Mouse (Mus musculus) bone marrow, adult 2 months (tissue): ENCODE results near the gene Rpl21. TPM values are rescaled to one million over a fixed set of nuclear protein-coding genes. Genes with fewer than 3 reads are reported as not detected.
A peak's percentile ranks its signal among the peaks of the same experiment; 100 is the strongest.

ENCODE experiments used
- H3K27ac ChIP-seq: fragments of 200-500 bp; 2 replicates; pipeline ENCODE4 v1.5.1; 2012; ENCODE audit warnings: low read depth, mild to moderate bottlenecking, control low read depth, inconsistent platforms, low read length; ENCODE audit not compliant: control insufficient read depth, poor library complexity, insufficient read depth
- H3K4me1 ChIP-seq: fragments of 200-500 bp; 2 replicates; pipeline ENCODE4 v1.6.1; 2011; ENCODE audit warnings: low read length; ENCODE audit not compliant: control insufficient read depth, insufficient read depth
- H3K4me3 ChIP-seq: fragments of 200-500 bp; replicated peaks from 2 replicates; pipeline ENCODE3; 2011; ENCODE audit warnings: mild to moderate bottlenecking, low read depth, low read length, control low read depth; ENCODE audit not compliant: control insufficient read depth
- CTCF ChIP-seq: fragments of 200-500 bp; IDR thresholded peaks from 2 replicates; pipeline ENCODE4 v1.5.1; 2011; ENCODE audit warnings: low read length, control low read depth; ENCODE audit not compliant: control insufficient read depth, insufficient read depth
- POLR2A ChIP-seq: fragments of 200-500 bp; IDR thresholded peaks from 2 replicates; pipeline ENCODE4 v1.6.1; 2011; ENCODE audit warnings: low read depth, mild to moderate bottlenecking, control low read depth, low read length, borderline replicate concordance; ENCODE audit not compliant: control insufficient read depth
- WGBS: fragments of 180-500 bp; shearing (Covaris S2); methylation state at CpG from one replicate; pipeline ENCODE4 v1.1.7; 2018; 5-methylcytosine and 5-hydroxymethylcytosine counted together
- polyA plus RNA-seq: library from polyadenylated mRNA; stranded (reverse); fragments of >200 nt; gene quantifications from 2 replicates; pipeline ENCODE4 v1.2.4, GENCODE M21; 2011; ENCODE audit warnings: low replicate concordance; ENCODE audit not compliant: missing spikeins, insufficient read depth, insufficient read length

Rpl21 gene
- polyA plus RNA-seq, 1 experiment = 107 TPM

DNA sequence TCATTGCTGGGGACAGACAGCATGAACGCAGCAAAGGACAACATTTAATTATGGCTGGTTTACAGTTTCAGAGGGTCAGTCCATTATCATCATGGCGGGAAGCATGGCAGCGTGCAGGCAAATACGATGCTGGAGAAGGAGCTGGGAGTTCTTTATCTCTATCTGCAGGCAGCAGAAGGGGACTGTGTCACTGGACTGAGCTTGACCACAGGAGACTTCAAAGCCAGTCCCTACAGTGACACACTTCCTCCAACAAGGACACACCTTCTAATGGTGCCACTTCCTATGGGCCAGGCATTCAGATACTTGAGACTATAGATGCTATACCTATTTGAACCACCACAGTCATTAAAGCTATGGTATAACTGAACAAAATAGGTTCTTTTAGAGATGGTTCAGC is 17.3 kb upstream of the Rpl21 start:
- 77% methylated on average over 4 of the region's 4 CpGs for WGBS

GRCm38 (mm10) chr5:146817583-146817982 is 15.1 kb upstream of the Rpl21 start:
- Histone ChIP-seq H3K4me3 (no peak overlapping the region), H3K4me1 (peaks cover 2% of the 10 kb centered on the region), H3K27ac (no peak overlapping the region)
- WGBS = 90% methylated on average over 8 of the region's 8 CpGs
- TF ChIP-seq POLR2A = no peak
- no peak for TF ChIP-seq CTCF

More for the DNA sequence above, 17.3 kb upstream of the Rpl21 start:
- Histone ChIP-seq H3K27ac (no peak overlapping the region), H3K4me3 (no peak overlapping the region), H3K4me1 (peaks cover 2% of the 10 kb centered on the region)
- TF ChIP-seq POLR2A = no peak
- TF ChIP-seq CTCF = no peak

- Histone ChIP-seq H3K27ac (no peak overlapping the region), H3K4me1 (peaks cover 2% of the 10 kb centered on the region), H3K4me3 (no peak overlapping the region)
- WGBS = 49% methylated on average over 8 of the region's 8 CpGs
- TF ChIP-seq POLR2A = no peak
- TF ChIP-seq CTCF = no peak
These were observed 13.6 kb upstream of the Rpl21 start for GRCm38 (mm10) chr5:146818906-146819623.

- Histone ChIP-seq H3K27ac (no peak overlapping the region), H3K4me1 (peaks cover 2% of the 10 kb centered on the region), H3K4me3 (no peak overlapping the region)
- no peak for TF ChIP-seq POLR2A
- no peak for TF ChIP-seq CTCF
- WGBS = 88% methylated on average over 5 of the region's 5 CpGs
These were observed 9.7 kb upstream of the Rpl21 start for GRCm38 (mm10) chr5:146823005-146823404.

DNA sequence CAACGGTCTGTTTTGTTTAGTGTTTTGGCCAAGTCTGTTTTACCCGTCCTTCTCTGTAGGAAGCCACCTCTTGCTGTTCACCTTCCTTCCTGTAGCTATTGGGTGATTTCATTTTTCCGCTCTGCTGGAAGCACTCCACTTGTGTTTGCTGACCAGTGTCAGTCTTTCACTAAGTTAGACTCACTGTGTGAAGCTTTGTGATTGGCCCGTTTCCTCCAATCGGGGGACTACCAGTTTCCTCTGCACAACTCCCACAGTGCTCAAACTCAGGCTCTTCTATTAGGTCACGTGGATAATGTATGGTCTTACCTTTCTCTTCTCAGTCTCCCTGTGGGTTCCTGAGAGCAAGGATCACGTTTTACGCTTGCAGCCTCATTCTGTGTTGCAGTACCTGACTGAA is 3.2 kb upstream of the Rpl21 start:
- H3K27ac ChIP-seq = peak overlapping the region; percentile 26; the same call in 1 of the 2 replicates
- WGBS = under 1% methylated on average over 8 of the region's 8 CpGs
- no peaks in the 10 kb centered on the region; the same call in 1 of the 2 replicates for H3K4me1 ChIP-seq
- peak overlapping the region; percentile 46 for H3K4me3 ChIP-seq
- TF ChIP-seq CTCF (no peak), POLR2A (no peak)

DNA sequence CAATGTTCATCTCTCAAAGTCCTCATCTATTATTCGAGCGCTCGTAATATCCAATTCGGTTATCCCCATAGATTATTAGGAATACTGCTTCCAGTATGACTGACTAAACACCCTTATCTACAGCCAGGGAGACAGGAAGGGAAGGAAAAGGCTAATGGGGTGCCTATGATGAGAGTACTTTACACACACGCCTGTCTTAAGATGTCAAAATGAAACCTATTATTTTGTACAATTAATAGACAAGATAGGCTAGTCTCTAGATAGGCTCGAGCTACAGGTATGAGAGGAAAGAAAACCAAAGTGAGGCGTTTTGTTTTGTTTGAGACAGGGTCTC is 288 bp upstream of the Rpl21 start:
- WGBS = 52% methylated on average over 7 of the region's 7 CpGs
- peak overlapping the region; percentile 97 for H3K27ac ChIP-seq
- H3K4me3 ChIP-seq = peak overlapping the region; percentile 100
- no peak for TF ChIP-seq CTCF
- TF ChIP-seq POLR2A = no peak
- no peaks in the 10 kb centered on the region; the same call in 1 of the 2 replicates for H3K4me1 ChIP-seq

DNA sequence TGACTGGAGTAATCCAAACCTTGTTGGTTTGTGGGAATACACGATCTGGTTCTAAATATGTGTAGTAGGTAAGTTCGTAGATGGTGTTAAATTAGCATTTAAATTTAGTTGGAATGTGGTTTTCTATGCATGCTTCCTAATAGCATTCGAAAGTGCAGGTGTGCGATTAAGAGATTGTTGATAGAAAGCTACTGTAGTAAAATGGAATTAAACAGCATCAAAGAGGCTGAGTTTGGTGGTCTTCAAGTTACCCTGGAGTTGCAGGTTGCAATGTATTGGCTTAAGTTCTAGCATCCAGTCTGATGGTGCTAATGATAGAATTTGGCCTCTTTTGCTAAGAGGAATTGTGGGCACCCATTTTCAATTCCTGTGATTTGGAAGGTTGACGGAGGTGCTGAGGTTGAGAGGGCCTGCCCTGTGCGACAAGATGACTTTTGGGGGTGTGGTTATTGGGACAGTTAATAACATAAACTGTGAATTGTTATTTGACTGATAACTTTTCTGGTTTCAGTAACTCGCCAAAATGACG is 1.0 kb downstream of the Rpl21 start:
- TF ChIP-seq CTCF (no peak), POLR2A (no peak)
- WGBS = 5% methylated on average over 8 of the region's 8 CpGs
- H3K27ac ChIP-seq = no peak overlapping the region; the same call in 1 of the 2 replicates
- H3K4me1 ChIP-seq = no peaks in the 10 kb centered on the region; the same call in 1 of the 2 replicates
- peak overlapping the region; percentile 100 for H3K4me3 ChIP-seq

DNA sequence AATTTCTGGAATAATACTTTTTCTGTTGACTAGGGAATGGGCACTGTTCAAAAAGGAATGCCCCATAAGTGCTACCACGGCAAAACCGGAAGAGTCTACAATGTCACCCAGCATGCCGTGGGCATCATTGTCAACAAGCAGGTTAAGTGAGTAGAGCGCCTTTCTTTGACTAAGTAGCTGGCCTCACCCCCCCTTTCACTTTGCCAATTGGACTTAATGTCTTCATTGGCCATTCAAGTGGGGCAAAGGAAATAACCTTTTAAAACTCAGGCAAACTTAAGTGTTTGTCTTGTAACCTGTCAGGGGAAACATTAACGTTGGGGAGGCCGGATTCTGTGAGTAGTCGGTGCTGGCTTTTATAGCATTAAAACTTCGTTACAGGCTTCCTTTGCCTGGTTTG is 2.3 kb downstream of the Rpl21 start:
- TF ChIP-seq POLR2A (no peak), CTCF (no peak)
- Histone ChIP-seq H3K4me3 (no peak overlapping the region), H3K4me1 (no peaks in the 10 kb centered on the region; the same call in 1 of the 2 replicates), H3K27ac (no peak overlapping the region)
- WGBS = 38% methylated on average over 8 of the region's 8 CpGs
